Mouse (Mus musculus) megakaryocyte-erythroid progenitor cell, adult 5-6 weeks (primary cell): Measurements from ENCODE around the gene H2-T23. TPM values are rescaled to one million over a fixed set of nuclear protein-coding genes. Genes with fewer than 3 reads are reported as not detected.
"Not testable (repeated sequence)": the region's sequence is repeated elsewhere in the genome, so short reads cannot be mapped to it uniquely, and the experiment has no call there.

ENCODE experiments used
- ATAC-seq: replicated peaks from 2 replicates; pipeline ENCODE4 v1.8.0; 2016; ENCODE audit warnings: mild to moderate bottlenecking, inconsistent platforms; ENCODE audit not compliant: severe bottlenecking, poor library complexity, low FRiP score, low TSS enrichment
- total RNA-seq, 2 experiments: library from RNA; stranded (forward) in 1 of 2; stranded (reverse) in 1 of 2; fragments of 200-1000, 215-1000 nt in 1 of 2; fragments of >200 nt in 1 of 2; fragmentation: Nextera tagmentation in 1 of 2; gene quantifications; 2 replicates each; pipeline ENCODE4 v1.2.3; 2014 to 2017

The H2-T23 gene
- 55.6 and 98.1 TPM in 2 replicates for total RNA-seq (2014; fragmentation: Nextera tagmentation)
- total RNA-seq (2017): 84.5 and 111 TPM in 2 replicates

DNA sequence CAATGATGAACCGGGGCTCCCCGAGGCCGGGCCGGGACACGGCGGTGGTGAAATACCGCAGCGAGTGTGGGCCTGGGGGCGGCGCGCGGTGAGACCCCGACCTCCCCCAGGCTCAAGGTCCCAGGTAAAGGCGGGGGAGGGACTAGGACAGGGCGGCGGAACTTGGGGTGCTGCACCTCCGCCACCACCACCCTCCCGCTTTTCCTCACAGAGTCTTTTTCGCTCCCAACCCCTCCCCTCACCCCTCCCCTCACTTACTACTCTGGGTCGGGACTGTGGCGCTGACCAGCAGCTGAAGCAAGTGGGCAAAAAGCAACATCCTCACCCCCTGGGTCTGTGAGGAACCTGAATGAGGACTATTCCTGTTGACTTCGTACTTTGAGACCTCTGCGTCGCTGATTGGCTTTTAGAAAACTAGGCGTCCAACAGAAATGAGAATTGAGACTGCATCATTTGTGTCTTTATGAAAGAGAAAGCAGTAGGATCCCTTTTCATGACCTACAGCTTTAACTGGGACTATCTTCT lies at the start of gene H2-T23:
H2-T23 (minus strand) TSS at position 505 of the 525 bp plus-strand sequence.
- peak; percentile 71 for ATAC-seq

DNA sequence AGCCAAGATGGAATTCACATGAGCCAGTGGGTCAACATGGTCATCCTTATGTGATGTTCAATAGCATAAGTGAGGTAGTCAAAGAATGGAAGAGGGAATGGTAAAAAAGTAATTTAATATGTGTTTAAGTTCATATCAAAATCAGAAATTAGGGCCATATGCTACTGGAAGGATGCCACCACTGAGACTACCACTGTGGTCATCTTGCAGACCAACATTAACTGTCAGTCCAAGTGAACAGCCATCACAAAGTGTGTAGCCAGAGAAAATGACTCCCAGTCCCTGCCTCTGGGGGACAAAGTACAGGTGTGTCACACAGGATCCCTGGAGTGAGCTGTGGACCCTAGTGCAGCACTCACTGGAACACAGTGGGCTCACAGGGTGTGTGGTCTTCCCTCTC lies 49.2 kb upstream of the H2-T23 start:
- ATAC-seq: not testable (repeated sequence)

DNA sequence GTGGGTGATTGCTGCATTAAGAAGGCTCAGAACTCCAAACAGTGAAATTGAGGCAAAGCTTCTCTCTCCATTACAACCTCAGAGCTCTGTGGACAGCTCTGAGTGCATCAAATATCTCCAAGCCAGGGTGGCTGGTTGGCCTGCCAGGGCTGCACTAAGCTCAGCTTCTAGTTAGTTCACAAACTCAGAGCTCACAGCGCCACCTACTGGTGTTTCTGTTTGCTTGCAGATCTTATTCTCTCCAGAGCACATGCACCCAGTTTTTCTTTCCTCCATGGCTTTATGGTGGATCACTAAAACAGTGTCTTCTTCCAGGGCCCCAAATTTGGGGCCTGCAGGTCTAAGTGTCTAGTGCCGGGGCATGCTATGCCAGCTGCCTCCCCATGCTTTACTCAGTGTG lies 28.2 kb upstream of the H2-T23 start:
- ATAC-seq: peak; percentile 66

DNA sequence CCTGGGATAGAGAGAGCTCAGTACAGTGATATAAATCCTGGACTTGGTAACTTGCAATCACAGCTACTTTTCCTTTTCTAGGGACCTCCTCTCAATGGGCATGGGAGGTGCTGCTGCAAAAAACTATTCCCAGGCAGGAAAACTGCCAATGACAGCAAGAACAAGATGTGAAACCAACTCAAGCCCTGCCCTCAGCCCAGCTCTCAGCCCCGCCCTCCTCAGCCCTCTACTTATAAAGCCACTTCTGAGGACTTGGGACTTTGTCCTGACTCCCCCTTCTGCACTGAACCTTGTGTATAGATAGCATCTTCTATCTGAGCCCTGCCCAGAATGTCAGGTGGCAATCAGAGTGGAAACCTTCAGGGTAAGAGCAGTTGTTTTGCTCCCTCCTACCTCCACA lies 25.7 kb upstream of the H2-T23 start, which contains the start of gene Gm11127:
Gm11127 (minus strand) TSS at position 10 of the 400 bp plus-strand sequence.
- ATAC-seq: not testable (repeated sequence)

DNA sequence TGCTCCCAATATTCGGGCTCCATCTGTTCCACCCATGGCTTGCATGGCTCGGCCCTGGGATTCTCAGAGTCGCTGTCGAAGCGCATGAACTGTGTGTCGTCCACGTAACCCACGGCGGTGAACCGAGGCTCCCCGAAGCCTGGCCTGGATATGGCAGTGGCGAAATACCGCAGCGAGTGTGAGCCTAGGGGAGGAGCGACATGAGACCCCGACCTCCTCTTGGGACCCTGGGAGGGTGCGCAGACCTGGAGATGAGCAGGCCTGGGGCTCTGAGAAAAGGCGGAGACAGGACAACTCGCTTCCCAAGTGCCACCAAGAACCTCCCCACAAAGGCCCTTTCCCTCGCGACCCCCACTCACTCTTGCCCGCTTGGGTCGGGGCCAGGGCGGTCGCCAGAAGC lies 25.3 kb upstream of the H2-T23 start:
- ATAC-seq: not testable (repeated sequence)

DNA sequence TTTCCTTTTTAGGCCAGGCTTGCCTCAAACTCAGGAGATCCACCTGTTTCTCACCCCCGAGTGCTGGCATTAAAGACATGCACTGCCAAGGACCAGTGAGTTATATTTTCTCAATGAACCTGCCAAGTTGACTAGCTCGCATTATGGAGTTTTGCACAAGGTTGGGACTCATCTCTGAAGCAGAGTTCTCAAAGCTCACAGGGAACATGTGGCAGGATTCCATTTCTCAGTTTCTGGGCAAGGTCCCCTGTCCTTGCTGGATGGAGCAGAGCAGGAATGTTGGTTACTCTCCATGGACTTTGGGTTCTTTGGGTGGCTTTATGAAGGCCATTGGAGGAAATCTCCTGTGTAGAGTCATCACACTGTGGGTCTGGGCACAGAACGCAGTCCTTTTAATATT lies 10.6 kb upstream of the H2-T23 start:
- ATAC-seq: no peak

DNA sequence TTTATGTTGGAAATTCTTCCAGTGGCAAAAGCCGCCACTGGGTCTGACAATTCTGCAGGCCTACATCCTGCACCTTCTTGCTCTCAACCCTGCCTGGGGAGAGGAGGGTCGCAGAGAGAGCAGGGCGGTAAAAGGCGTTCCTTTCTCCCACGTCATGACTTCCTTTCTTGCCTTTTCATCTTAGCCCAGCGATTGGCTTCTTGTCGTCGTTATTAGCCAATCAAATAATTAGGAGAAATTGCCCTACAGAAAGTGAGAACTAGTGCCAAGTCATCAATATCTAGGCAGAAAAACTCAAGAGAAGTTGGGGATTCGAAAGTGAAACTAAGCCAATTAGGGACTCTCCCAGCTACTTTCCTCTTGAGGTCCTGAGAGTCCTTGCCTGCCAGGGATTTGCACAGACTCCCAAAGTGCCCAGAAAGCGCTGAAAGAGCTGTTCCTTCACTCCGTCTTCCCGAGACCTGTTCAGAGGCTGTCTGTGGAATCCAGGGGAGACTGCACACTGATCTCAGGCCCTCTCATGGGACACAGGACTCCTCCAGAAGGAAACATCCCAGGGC lies 10.0 kb upstream of the H2-T23 start, which contains the start of the genes H2-T22 and Gm6034:
H2-T22 (minus strand) TSS at position 138 of the 560 bp plus-strand sequence.
Gm6034 (plus strand) TSS at position 352 of the 560 bp plus-strand sequence.
- ATAC-seq: peak; percentile 93

DNA sequence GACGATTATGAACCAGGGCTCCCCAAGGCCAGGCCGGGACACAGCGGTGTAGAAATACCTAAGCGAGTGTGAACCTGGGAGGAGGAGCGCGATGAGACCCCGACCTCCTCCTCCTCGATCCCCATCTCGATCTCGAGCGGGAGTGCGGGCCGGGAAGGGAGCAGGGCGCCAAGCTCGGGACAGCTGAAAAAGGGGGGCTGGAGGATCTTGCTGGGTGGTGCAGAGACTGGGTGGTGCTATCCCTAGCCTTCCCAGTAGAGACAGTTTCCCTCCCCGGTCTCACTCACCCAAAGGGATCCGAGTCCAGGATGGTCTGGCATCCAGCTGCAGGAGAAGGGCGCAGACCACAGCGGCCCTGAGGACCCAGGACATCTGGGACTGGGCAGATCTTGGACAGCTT lies 9.4 kb upstream of the H2-T23 start:
- ATAC-seq: peak; percentile 58

DNA sequence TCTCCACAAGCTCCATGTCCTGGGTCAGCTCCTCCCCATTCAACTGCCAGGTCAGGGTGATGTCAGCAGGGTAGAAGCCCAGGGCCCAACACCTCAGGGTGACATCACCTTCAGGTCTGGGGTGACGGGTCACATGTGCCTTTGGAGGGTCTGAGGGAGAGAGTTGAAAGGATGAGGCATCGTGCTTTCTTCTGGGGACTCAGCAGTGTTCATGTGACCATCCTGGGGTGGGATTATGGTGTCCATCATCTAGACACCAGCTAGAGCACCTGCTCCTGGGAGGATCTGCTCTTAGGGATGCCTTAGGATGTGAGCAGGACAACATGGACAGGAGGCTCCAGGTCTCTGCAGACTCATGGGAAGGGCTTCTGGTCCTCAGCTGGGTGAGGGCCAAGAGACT lies 7.9 kb upstream of the H2-T23 start:
- ATAC-seq: not testable (repeated sequence)

DNA sequence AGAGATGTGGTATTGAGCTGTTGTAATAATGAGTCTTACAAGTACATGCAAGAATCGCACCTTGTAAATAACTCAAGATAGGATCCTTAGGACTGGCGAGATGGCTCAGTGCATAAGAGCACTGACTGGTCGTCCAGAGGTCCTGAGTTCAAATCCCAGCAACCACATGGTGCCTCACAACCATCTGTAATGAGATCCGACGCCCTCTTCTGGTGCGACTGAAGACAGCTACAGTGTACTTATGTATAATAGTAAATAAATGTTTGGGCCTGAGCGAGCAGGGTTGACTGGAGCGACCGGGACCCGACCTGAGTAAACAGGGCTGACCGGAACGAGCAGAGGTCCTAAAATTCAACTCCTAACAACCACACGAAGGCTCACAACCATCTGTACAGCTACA lies 3.5 kb upstream of the H2-T23 start:
- not testable (repeated sequence) for ATAC-seq

DNA sequence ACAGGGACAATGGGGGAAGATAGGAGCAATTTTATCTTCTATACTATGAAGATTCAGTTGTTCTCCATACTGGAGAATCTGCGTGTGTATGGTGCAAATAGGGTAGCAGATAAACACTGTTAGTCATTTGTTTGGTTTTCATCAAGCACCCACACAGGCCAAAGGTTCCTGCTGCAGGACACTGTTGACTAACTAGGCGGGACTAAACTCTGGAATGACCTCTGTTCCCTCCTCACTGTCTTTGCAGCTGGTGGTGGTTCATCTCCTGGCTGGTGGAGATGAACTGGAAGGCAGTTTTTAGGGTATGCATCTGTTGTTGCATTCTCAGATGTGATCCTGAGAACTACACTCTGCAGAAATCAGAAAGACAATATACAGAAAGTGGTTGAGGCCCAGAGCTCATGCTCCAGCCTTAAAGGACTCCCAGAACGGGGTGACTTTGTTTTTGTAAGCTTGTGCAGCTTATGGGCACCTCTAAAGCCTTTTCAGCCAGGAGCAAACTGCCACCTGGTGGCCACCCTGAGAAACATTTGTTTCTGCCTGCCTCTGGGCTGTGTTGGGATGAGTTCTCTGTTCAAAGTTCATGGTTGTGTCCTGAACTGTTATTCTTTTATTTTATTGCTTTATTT lies 2.5 kb upstream of the H2-T23 start:
- peak; percentile 58 for ATAC-seq

DNA sequence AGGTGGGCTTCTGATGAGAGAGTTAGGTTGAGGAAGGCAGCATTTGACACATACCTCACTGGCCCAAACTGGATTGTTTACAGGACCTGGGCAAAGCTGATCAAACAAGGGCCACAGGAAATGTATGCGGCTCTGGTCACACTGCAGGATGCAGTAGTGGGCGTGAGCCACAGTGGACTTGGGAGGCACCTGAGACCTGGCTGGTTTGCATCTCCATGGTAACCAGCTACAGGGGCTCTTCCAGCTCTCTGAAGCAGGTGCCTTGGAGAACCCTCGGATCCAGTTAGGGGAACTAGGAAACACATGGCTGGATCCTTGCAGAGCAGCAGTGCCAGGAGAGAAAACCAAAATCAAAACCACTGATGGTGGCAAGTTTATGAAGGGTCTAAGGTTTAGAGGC lies 1.9 kb upstream of the H2-T23 start:
- not testable (repeated sequence) for ATAC-seq

DNA sequence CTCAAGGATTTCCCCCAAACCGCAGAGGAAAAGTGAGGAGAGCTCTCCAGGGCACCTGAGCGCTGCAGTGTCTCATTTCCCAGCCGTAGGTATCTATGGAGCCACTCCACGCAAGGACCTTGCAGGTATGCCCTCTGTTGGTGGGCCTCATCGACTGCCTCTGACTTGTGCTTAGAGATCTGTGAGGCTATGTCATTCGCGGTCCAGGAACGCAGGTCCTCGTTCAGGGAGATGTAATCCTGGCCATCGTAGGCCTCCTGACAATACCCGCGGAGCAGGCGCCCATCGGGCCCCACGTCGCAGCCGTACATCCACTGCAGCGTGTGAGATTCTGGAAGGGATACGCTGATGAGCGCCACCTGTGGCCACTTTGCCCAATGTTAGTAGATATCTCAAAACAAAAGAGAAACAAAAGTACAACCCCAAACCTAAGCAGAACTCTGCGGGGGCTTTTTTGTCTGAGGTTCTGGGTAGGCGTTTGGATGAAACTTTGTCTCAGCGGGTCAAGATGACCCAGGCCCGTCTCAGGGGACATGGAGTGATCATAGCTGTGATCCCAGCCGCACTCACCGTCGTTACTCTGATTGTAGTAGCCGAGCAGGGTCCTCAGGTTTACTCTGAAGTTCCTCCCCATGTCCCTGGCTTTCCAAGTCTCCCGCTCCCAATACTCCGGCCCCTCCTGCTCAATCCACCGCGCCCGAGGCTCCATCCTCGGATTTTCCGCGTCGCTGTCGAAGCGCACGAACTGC lies 898 bp downstream of the H2-T23 start:
- peak; percentile 77 for ATAC-seq

DNA sequence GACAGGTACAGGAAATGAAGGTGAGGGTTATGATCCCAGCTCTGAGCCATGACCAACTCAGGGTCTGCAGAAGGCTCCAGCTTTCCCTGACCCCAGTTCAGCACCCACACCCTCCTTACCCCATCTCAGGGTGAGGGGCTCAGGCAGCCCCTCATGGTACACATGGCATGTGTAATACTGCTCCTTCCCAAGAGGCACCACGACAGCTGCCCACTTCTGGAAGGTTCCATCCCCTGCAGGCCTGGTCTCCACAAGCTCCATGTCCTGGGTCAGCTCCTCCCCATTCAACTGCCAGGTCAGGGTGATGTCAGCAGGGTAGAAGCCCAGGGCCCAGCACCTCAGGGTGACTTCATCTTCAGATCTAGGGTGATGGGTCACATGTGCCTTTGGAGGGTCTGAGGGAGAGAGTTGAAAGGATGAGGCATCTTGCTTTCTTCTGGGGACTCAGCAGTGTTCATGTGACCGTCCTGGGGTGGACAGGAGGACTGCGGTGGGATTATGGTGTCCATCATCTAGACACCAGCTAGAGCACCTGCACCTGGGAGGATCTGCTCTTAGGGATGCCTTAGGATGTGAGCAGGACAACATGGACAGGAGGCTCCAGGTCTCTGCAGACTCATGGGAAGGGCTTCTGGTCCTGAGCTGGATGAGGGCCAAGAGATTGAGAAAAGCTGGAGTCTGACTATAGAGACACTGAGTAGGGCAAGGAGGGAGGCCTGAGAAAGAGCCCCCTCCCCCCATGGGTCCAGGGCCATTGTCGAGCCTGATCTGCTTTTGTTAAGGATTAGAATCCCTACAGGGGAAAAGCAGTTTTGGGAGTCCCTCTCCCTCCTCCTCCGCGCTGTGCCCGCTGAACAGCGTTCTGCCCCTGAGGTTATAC lies 1.7 kb downstream of the H2-T23 start:
- ATAC-seq: not testable (repeated sequence)

DNA sequence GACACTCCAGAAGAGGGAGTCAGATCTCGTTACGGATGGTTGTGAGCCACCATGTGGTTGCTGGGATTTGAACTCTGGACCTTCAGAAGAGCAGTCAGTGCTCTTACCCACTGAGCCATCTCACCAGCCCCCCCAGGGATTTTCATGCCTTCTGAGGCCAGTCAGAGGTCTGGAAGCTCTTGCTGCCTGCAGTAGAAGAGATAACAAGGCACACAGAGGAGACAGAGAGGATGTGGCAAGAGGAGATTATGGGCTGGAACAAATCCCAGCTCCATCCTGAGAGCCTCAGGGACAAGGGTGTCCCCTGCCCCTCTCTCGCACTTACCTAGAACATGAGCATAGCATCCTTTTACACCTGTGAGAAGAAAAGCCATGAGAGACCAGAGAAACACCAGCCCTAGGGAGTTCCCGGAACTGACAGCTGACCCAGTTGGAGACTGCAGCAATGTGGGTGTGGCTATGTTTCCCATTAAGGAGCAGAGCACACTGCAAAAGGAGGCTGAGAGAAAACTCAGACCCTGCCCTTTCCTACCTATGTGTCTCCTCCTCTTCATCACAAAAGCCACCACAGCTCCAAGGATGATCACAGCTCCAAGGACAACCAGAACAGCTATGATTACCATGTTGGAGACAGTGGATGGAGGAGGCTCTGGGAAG lies 2.5 kb downstream of the H2-T23 start:
- peak; percentile 80 for ATAC-seq

DNA sequence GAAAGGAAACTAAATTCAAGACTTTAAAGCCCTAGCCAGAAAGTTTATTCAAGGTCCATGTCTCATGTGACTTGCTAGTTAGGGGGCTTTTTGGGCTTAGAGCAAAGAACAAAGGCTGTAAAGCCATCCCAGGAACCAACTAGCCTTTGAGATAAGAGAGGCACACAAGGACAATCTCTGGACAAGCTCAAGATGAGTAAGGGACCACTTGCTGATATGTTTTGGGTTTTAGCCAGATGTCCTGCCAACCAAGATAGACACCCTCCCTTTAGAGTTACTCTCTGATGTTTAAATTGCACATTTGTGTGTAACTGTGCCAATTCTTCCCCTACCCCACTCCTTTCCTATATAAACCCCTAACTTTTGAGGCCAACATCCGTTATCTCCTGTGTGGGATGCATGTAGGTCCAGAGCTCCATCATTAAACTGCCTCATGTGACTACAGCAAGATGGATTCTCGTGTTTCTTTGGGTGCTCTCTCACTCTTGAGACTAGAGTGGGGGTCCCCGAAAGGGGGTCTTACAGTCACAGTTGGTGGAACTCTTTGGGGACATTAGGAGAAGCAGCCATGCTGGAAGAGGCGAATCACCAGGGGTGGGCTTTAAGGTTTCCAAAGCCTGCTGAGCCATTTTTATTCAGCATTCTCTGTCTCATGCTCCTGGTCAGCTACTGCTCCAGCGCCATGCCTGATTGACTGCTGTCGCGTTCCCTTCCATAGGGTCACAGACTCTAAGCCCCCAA lies 3.6 kb downstream of the H2-T23 start:
- ATAC-seq: no peak

DNA sequence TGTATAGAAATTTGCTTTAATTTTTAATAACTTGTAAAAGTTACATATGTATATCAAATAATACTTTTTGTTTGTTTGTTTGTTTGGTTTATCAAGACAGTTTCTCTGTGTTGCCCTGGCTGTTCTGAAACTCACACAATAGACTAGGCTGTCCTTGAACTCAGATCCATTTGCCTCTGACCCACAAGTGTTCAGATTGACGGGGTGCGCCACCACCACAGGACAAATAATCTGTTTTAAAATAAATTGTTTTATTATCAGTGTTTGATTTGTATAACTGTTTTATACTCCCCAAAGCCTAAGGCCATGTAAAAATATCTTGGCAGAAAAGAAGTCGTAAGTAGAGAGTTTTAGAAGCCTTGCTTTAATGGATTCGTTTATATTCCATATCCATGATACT lies 5.0 kb downstream of the H2-T23 start:
- ATAC-seq: no peak

DNA sequence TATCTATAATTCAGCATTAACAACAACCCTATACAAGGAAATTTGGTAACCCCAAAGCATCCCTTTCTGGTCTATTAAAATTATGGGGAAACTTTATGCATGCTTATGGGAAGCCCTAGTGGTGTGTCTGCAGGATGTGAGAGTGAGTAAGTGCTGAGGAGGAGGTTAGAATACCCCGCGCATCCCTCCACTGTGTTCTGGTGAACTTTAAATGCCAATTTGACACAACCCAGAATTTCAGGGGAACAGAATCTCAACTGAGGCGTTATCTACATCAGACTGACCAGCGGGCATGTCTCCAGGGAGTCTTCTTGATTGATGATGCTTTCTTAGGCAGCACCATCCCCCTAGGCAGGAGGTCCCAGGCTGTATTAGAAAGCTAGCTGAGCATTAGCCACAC lies 6.8 kb downstream of the H2-T23 start:
- no peak for ATAC-seq
